Mouse (Mus musculus): ENCODE results near the gene Ilkap. TPM values are rescaled to one million over a fixed set of nuclear protein-coding genes. Genes with fewer than 3 reads are reported as not detected.

Ilkap gene
- total and polyA plus RNA-seq, 2 experiments from 2014 or later: 58.5 to 116 TPM

GRCm38 (mm10) chr1:91404976-91405375, 6.4 kb upstream of the Ilkap start:
- no peak for TF ChIP-seq CTCF (IDR thresholded peaks at IDR 0.05)
- H3K4me3 ChIP-seq (ENCODE audit: low read depth, low read length): no peak overlapping the region
- no peaks in the 10 kb centered on the region for H3K36me3 ChIP-seq (ENCODE audit: insufficient read depth, low read length)
- DNase-seq (ENCODE audit: low spot score) (no peak), ATAC-seq (ENCODE audit: low FRiP score) (no peak)
- no peaks in the 10 kb centered on the region for H3K27me3 ChIP-seq (ENCODE audit: insufficient read depth, low read length)
- 27% methylated on average over 1 of the region's 1 CpGs for WGBS
- H3K9ac ChIP-seq (replicated peaks; ENCODE audit: low read length, poor library complexity, severe bottlenecking): no peak overlapping the region
- H3K4me2 ChIP-seq (ENCODE audit: low read depth, low read length, poor library complexity, severe bottlenecking): no peak overlapping the region
- no peaks in the 10 kb centered on the region for H3K4me1 ChIP-seq (ENCODE audit: insufficient read depth, low read length)
- no peak overlapping the region for H3K27ac ChIP-seq (ENCODE audit: low read depth, low read length)
- H3K9me3 ChIP-seq (ENCODE audit: low read length): no peaks in the 10 kb centered on the region

GRCm38 (mm10) chr1:91397927-91398259, 722 bp downstream of the Ilkap start:
- peak overlapping the region; percentile 86 for H3K4me2 ChIP-seq (ENCODE audit: low read depth, low read length, poor library complexity, severe bottlenecking)
- ATAC-seq (ENCODE audit: low FRiP score) (0 out of 2 replicates have a peak, but pooled peaks have one; percentile 5), DNase-seq (ENCODE audit: low spot score) (peak; percentile 9)
- peak overlapping the region; percentile 89 for H3K4me3 ChIP-seq (ENCODE audit: low read depth, low read length)
- no peaks in the 10 kb centered on the region for H3K9me3 ChIP-seq (ENCODE audit: low read length)
- no peak for TF ChIP-seq CTCF (IDR thresholded peaks at IDR 0.05)
- 0 out of 2 replicates have a peak, but pooled peaks cover 6% of the 10 kb centered on the region for H3K36me3 ChIP-seq (ENCODE audit: insufficient read depth, low read length)
- H3K27me3 ChIP-seq (ENCODE audit: insufficient read depth, low read length): no peaks in the 10 kb centered on the region
- H3K4me1 ChIP-seq (ENCODE audit: insufficient read depth, low read length): peaks cover 10% of the 10 kb centered on the region; the same call in 1 of the 2 replicates
- H3K27ac ChIP-seq (ENCODE audit: low read depth, low read length): peak overlapping the region; percentile 92
- H3K9ac ChIP-seq (replicated peaks; ENCODE audit: low read length, poor library complexity, severe bottlenecking): peak overlapping the region; percentile 80
- WGBS: 1% methylated on average over 12 of the region's 12 CpGs

GRCm38 (mm10) chr1:91390369-91390768, 8.2 kb downstream of the Ilkap start:
- Histone ChIP-seq H3K9me3 (ENCODE audit: low read length) (no peaks in the 10 kb centered on the region), H3K4me1 (ENCODE audit: insufficient read depth, low read length) (no peaks in the 10 kb centered on the region), H3K4me3 (ENCODE audit: low read depth, low read length) (no peak overlapping the region), H3K9ac (replicated peaks; ENCODE audit: low read length, poor library complexity, severe bottlenecking) (no peak overlapping the region), H3K27me3 (ENCODE audit: insufficient read depth, low read length) (no peaks in the 10 kb centered on the region), H3K27ac (ENCODE audit: low read depth, low read length) (no peak overlapping the region), H3K36me3 (ENCODE audit: insufficient read depth, low read length) (peaks cover 28% of the 10 kb centered on the region), H3K4me2 (ENCODE audit: low read depth, low read length, poor library complexity, severe bottlenecking) (no peak overlapping the region)
- TF ChIP-seq CTCF (IDR thresholded peaks at IDR 0.05): no peak
- WGBS: 95% methylated on average over 5 of the region's 5 CpGs
- no peak for ATAC-seq (ENCODE audit: low FRiP score)
- DNase-seq (ENCODE audit: low spot score): no peak

GRCm38 (mm10) chr1:91381091-91381471, 17.5 kb downstream of the Ilkap start:
- ATAC-seq (ENCODE audit: low FRiP score) (no peak), DNase-seq (ENCODE audit: low spot score) (no peak)
- TF ChIP-seq CTCF (IDR thresholded peaks at IDR 0.05): no peak
- H3K27ac ChIP-seq (ENCODE audit: low read depth, low read length): no peak overlapping the region
- H3K4me1 ChIP-seq (ENCODE audit: insufficient read depth, low read length): no peaks in the 10 kb centered on the region
- H3K4me3 ChIP-seq (ENCODE audit: low read depth, low read length): no peak overlapping the region
- no peak overlapping the region for H3K9ac ChIP-seq (replicated peaks; ENCODE audit: low read length, poor library complexity, severe bottlenecking)
- H3K9me3 ChIP-seq (ENCODE audit: low read length): no peaks in the 10 kb centered on the region
- no peak overlapping the region for H3K4me2 ChIP-seq (ENCODE audit: low read depth, low read length, poor library complexity, severe bottlenecking)
- 94% methylated on average over 4 of the region's 4 CpGs for WGBS
- peaks cover 71% of the 10 kb centered on the region for H3K36me3 ChIP-seq (ENCODE audit: insufficient read depth, low read length)
- no peaks in the 10 kb centered on the region for H3K27me3 ChIP-seq (ENCODE audit: insufficient read depth, low read length)

GRCm38 (mm10) chr1:91380453-91381090, 18.0 kb downstream of the Ilkap start:
- Histone ChIP-seq H3K4me2 (ENCODE audit: low read depth, low read length, poor library complexity, severe bottlenecking) (no peak overlapping the region), H3K4me3 (ENCODE audit: low read depth, low read length) (no peak overlapping the region), H3K9ac (replicated peaks; ENCODE audit: low read length, poor library complexity, severe bottlenecking) (no peak overlapping the region), H3K9me3 (ENCODE audit: low read length) (no peaks in the 10 kb centered on the region), H3K27ac (ENCODE audit: low read depth, low read length) (no peak overlapping the region), H3K4me1 (ENCODE audit: insufficient read depth, low read length) (no peaks in the 10 kb centered on the region), H3K27me3 (ENCODE audit: insufficient read depth, low read length) (no peaks in the 10 kb centered on the region), H3K36me3 (ENCODE audit: insufficient read depth, low read length) (peaks cover 74% of the 10 kb centered on the region)
- WGBS: 56% methylated on average over 7 of the region's 7 CpGs
- DNase-seq (ENCODE audit: low spot score) (peak; percentile 90), ATAC-seq (ENCODE audit: low FRiP score) (peak; percentile 78)
- TF ChIP-seq CTCF (IDR thresholded peaks at IDR 0.05): peak; percentile 95

GRCm38 (mm10) chr1:91373414-91373835, 25.2 kb downstream of the Ilkap start:
- no peaks in the 10 kb centered on the region for H3K9me3 ChIP-seq (ENCODE audit: low read length)
- DNase-seq (ENCODE audit: low spot score): no peak
- peaks cover 75% of the 10 kb centered on the region for H3K36me3 ChIP-seq (ENCODE audit: insufficient read depth, low read length)
- no peaks in the 10 kb centered on the region for H3K4me1 ChIP-seq (ENCODE audit: insufficient read depth, low read length)
- ATAC-seq (ENCODE audit: low FRiP score): no peak
- no peak overlapping the region for H3K4me2 ChIP-seq (ENCODE audit: low read depth, low read length, poor library complexity, severe bottlenecking)
- no peak for TF ChIP-seq CTCF (IDR thresholded peaks at IDR 0.05)
- H3K4me3 ChIP-seq (ENCODE audit: low read depth, low read length): no peak overlapping the region
- WGBS: 92% methylated on average over 6 of the region's 6 CpGs
- H3K27me3 ChIP-seq (ENCODE audit: insufficient read depth, low read length): no peaks in the 10 kb centered on the region
- H3K9ac ChIP-seq (replicated peaks; ENCODE audit: low read length, poor library complexity, severe bottlenecking): no peak overlapping the region
- H3K27ac ChIP-seq (ENCODE audit: low read depth, low read length): no peak overlapping the region

Data from midbrain, postnatal 0 days (tissue).